Mouse (Mus musculus) layer of hippocampus, adult 8-10 months (tissue): ENCODE data around the gene Sirt7. TPM values are rescaled to one million over a fixed set of nuclear protein-coding genes. Genes with fewer than 3 reads are reported as not detected.

Source experiments
- DNase-seq, 2 experiments: peaks; one replicate each; pipeline ENCODE4 v3.0.0; 2022; ENCODE audit warnings: low spot score in 2 of 2
- microRNA-seq, 2 experiments: library from miRNA; unstranded; fragments of <30 nt; microRNA quantifications; one replicate each; pipeline ENCODE4 v1.2.0; 2022
- total RNA-seq, 4 experiments: library from RNA; stranded (reverse); gene quantifications; 2 replicates each; pipeline ENCODE4 v1.2.4; 2022

Gene Sirt7
- total RNA-seq, 4 experiments from 2014 or later: 43.5 to 49.9 (median 45.4) TPM

- DNase-seq: no peak
Measured at GRCm38 (mm10) chr11:120571754-120572416, 53.2 kb downstream of the Sirt7 start.

- DNase-seq: no peak
Measured at GRCm38 (mm10) chr11:120571122-120571521, 53.9 kb downstream of the Sirt7 start.

Small RNA genes lying within 50 kb of the gene (microRNA-seq; reads per million reads assigned to microRNA genes)
- 0.32 to 2.0 reads per million in 2 experiments for gene Mir6936

Other genes with a start within 250 kb of the Sirt7 start
- 10 to 100 TPM; 16.8 to 19.8 (median 18.7) TPM for gene Faap100, start 246.5 kb downstream of the Sirt7 start, total RNA-seq
- gene Nploc4, start 187.5 kb downstream of the Sirt7 start, total RNA-seq: 10 to 100 TPM; 62.8 to 68.5 (median 66.1) TPM
- gene Tspan10, start 182.6 kb downstream of the Sirt7 start, total RNA-seq: 1 to 10 TPM in 1 of 4 experiments, not detected in 3; 2.4 TPM
- under 1 TPM in 3 of 4 experiments, not detected in 1; 0.38 to 0.91 (median 0.50) TPM for gene Pde6g, start 171.7 kb downstream of the Sirt7 start, total RNA-seq
- gene Oxld1, start 167.2 kb downstream of the Sirt7 start, total RNA-seq: 10 to 100 TPM; 15.7 to 19.0 (median 17.2) TPM
- 10 to 100 TPM; 24.7 to 37.0 (median 27.4) TPM for gene Ccdc137, start 167.1 kb downstream of the Sirt7 start, total RNA-seq
- 10 to 100 TPM; 46.9 to 50.6 (median 50.3) TPM for gene Arl16, start 157.6 kb downstream of the Sirt7 start, total RNA-seq
- 10 to 100 TPM; 63.7 to 66.0 (median 64.4) TPM for gene Mrpl12, start 140.6 kb downstream of the Sirt7 start, total RNA-seq
- 10 to 100 TPM; 22.9 to 28.6 (median 25.0) TPM for gene Slc25a10, start 133.4 kb downstream of the Sirt7 start, total RNA-seq
- gene Gcgr, start 94.5 kb downstream of the Sirt7 start, total RNA-seq: under 1 TPM in 1 of 4 experiments, not detected in 3; 0.25 TPM
- 10 to 100 TPM; 61.1 to 68.7 (median 63.3) TPM for gene Mcrip1, start 75.5 kb downstream of the Sirt7 start, total RNA-seq
- gene Ppp1r27, start 74.1 kb downstream of the Sirt7 start, total RNA-seq: not detected
- 100 to 1,000 TPM; 119 to 147 (median 134) TPM for gene P4hb, start 52.0 kb downstream of the Sirt7 start, total RNA-seq
- 100 to 1,000 TPM; 268 to 314 (median 278) TPM for gene Arhgdia, start 43.6 kb downstream of the Sirt7 start, total RNA-seq
- gene Alyref, start 26.9 kb downstream of the Sirt7 start, total RNA-seq: 10 to 100 TPM; 38.1 to 61.8 (median 52.9) TPM
- 10 to 100 TPM; 91.1 to 99.6 (median 93.6) TPM for gene Anapc11, start 26.8 kb downstream of the Sirt7 start, total RNA-seq
- 1 to 10 TPM in 3 of 4 experiments, not detected in 1; 1.3 to 2.7 (median 1.5) TPM for gene Npb, start 16.8 kb downstream of the Sirt7 start, total RNA-seq
- 100 to 1,000 TPM; 142 to 164 (median 149) TPM for gene Pcyt2, start 7.3 kb downstream of the Sirt7 start, total RNA-seq
- 10 to 100 TPM; 70.7 to 89.1 (median 77.4) TPM for gene Mafg, start 8.4 kb upstream of the Sirt7 start, total RNA-seq
- gene Pycr1, start 18.5 kb upstream of the Sirt7 start, total RNA-seq: 1 to 10 TPM; 1.1 to 1.6 (median 1.3) TPM
- gene Myadml2, start 22.9 kb upstream of the Sirt7 start, total RNA-seq: 1 to 10 TPM; 3.6 to 8.2 (median 6.0) TPM
- 1 to 10 TPM; 1.5 to 5.4 (median 5.2) TPM for gene Notum, start 35.9 kb upstream of the Sirt7 start, total RNA-seq
- gene Aspscr1, start 47.7 kb upstream of the Sirt7 start, total RNA-seq: 10 to 100 TPM; 53.0 to 61.0 (median 55.6) TPM
- 10 to 100 TPM; 12.9 to 22.1 (median 17.2) TPM for gene Cenpx, start 88.5 kb upstream of the Sirt7 start, total RNA-seq
- 10 to 100 TPM; 51.1 to 67.4 (median 65.7) TPM for gene Lrrc45, start 88.7 kb upstream of the Sirt7 start, total RNA-seq
- 10 to 100 TPM; 33.5 to 43.1 (median 37.5) TPM for gene Rac3, start 96.2 kb upstream of the Sirt7 start, total RNA-seq
- 10 to 100 TPM in 3 of 4 experiments, 1 to 10 TPM in 1; 8.7 to 21.6 (median 14.5) TPM for gene Dcxr, start 102.0 kb upstream of the Sirt7 start, total RNA-seq
- gene Cbr2, start 106.9 kb upstream of the Sirt7 start, total RNA-seq: 1 to 10 TPM; 1.6 to 3.7 (median 2.5) TPM
- gene Hmga1b, start 137.6 kb upstream of the Sirt7 start, total RNA-seq: 10 to 100 TPM; 16.7 to 32.0 (median 24.2) TPM
- 10 to 100 TPM; 55.7 to 63.5 (median 61.8) TPM for gene Rfng, start 159.0 kb upstream of the Sirt7 start, total RNA-seq
- 100 to 1,000 TPM; 141 to 151 (median 144) TPM for gene Gps1, start 159.0 kb upstream of the Sirt7 start, total RNA-seq
- gene Dus1l, start 171.2 kb upstream of the Sirt7 start, total RNA-seq: 10 to 100 TPM; 48.3 to 53.3 (median 49.9) TPM
- 100 to 1,000 TPM; 187 to 227 (median 208) TPM for gene Fasn, start 199.3 kb upstream of the Sirt7 start, total RNA-seq